Mouse (Mus musculus): ENCODE data around the gene Slc5a2.

Slc5a2 gene

DNA sequence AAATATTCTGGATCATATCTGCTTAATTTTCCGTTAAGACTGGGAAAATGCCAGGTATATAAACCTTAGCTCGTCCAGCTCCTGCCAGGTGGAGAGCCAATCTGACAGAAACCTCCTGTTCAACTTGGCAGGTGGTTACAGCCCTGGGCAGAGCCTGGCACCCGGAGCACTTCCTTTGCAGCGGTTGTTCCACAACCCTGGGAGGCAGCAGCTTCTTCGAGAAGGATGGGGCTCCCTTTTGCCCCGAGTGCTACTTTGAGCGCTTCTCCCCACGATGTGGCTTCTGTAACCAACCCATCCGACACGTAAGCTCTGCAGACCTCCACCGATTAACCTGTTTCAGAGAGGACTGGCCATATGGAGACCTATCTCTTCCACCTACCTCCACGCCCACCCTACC is 13.5 kb upstream of the Slc5a2 start:
- no peak for DNase-seq (ENCODE audit: low spot score)

DNA sequence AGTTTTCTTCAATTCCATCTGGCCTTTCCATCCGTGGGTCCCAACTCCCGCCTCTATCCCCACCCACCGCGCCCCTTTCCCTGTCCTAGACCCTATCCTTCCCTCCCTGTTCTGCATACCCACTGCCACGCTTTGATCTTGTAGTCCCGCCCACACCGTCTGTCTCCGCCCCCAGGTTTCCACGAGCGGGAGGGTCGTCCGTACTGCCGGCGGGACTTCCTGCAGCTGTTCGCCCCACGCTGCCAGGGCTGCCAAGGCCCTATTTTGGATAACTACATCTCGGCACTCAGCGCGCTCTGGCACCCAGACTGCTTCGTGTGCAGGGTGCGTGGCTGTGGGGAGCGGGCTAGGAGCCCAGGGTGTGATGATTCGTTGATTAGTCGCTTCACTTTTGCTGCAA is 12.8 kb upstream of the Slc5a2 start:
- DNase-seq (ENCODE audit: low spot score): peak; percentile 41

DNA sequence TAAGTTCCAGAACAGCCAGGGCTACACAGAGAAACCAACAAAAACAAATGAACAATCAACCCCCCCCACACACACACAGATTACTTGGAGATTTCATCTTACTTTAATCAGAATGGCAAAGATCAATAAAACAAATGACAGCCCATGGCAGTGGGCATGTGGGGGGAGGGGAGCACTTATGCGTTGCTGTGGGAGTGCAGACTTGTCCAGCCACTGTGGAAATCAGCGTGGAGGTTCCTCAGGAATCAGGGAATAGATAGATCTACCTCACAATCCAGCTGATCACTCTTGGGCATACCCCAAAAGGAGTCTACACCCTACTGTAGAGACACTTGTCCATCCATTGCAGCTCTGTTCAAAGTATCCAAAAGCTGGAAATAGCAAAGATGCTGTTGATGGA is 10.5 kb upstream of the Slc5a2 start:
- DNase-seq (ENCODE audit: low spot score): no peak

DNA sequence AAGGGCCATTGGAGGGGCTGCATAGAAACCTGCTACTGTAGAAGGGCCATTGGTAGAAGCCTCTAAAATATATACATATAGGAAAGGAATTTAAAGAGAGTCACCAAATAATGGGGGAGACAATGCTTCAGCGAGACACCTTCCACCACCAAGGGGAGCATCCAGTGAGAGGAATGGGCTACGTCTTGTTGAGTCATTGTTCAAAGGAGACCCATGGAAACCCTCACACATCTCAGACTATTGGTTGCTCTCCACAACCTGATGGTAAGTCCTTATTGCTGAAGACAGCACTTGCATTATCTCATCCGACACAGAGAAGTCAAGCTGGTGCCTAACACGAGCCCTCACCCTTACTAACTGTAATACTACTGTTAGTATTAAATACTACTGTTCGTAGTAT is 9.7 kb upstream of the Slc5a2 start:
- no peak for DNase-seq (ENCODE audit: low spot score)

DNA sequence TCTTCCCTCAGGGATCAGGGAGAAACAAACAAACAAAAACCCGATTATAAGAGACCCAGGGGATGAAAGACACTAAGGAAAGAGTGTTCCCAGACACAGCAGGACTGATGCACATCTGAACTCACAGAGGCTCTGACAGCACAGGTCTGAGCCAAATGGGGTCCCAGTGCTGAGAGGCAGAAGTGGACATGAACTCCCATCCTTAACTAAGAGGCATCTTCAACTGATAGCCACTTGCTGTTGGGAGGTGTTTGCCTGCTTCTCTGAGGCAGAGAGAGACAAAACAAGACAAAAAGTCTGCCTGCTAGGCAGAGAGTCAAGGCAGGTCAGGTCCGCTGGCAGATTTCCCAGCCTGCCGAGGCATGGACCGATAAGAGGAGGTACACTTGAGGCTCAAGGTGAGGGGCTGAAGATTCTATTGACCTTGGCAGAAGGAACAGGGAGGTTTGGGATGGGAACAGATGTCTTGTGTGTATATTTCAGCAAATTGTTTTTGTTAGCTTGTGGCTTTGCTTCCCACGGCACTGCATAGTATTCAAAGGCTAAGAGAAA is 8.6 kb upstream of the Slc5a2 start:
- no peak for DNase-seq (ENCODE audit: low spot score)

DNA sequence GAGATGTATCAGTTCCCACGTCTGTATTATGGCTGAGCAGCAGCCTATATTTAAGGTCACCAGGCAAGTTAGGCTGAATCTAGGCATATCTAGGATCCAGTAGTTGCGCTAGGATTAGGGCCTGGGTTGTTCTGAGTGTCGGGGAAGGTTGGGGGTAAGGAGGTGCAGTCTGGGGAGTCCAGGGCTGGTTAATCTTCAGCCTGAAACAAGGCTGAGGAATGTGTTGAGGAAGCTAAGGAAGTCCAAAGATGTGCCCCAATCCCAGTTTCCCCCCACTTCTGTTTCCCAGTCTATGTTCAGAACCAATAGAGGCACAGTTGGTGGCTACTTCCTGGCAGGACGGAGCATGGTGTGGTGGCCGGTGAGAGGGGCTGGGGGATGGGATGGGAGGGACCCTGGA is 599 bp downstream of the Slc5a2 start:
- DNase-seq (ENCODE audit: low spot score): no peak

DNA sequence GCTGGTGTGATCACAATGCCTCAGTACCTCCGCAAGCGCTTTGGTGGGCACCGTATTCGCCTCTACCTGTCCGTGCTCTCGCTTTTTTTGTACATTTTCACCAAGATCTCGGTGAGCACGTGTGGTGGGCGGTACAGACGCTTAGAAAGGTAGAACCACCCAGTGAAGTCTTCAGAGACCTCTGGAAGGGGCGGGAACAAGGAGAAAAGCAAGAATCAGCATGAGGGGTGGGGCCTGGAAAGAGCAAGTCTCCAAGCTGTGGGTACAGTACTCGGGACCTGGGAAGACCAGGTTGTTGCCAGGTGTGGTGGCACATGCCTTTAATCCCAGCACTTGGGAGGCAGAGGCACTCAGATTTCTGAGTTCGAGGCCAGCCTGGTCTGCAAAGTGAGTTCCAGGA is 1.9 kb downstream of the Slc5a2 start:
- no peak for DNase-seq (ENCODE audit: low spot score)

DNA sequence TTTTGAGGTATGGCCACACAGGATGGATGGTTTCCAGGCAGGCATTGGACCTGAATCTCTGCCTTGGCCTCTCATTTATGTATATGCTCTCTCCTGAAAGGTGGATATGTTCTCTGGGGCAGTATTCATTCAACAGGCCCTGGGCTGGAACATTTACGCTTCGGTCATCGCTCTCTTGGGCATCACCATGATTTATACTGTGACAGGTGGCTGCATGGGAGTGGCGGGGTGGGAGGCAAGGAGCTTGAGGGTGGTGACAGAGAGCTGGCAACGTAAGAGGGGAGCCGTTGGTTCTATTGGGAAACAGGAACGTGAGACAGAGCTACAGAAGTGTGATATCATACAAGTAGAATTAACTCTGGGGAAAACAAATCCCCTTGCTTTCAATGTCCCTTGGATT is 2.4 kb downstream of the Slc5a2 start:
- DNase-seq (ENCODE audit: low spot score): no peak

DNA sequence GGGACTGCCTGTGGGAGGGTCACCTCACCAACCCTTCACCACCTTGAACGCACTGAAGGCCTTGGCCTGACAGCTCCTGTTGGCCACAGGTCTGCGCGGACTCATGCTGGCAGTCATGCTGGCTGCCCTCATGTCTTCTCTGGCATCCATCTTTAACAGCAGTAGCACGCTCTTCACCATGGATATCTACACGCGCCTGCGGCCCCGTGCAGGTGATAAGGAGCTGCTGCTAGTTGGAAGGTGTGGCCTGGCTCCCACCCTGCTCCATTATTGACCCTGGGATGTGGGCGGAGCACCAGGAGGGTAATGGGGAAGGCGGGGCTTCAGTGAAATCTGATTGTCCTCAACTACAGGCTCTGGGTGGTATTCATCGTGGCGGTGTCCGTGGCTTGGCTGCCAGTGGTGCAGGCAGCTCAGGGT is 5.0 kb downstream of the Slc5a2 start:
- DNase-seq (ENCODE audit: low spot score): no peak

DNA sequence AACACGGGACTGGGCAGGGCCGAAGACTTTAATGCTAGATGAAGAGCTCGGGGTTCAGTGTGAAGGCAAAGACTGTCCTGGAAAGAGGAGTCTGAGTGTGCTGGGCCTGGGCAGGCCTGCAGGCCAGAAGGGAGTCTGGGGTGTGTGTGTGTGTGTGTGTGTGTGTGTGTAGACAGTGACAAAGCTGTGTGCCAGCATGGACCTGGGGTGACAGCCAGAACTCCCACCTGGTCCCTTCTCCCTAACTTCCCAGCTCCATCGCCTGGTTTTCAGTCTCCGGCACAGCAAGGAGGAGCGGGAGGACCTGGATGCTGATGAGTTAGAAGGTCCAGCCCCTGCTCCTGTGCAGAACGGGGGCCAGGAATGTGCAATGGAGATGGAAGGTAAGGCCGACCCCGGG is 6.0 kb downstream of the Slc5a2 start:
- no peak for DNase-seq (ENCODE audit: low spot score)

DNA sequence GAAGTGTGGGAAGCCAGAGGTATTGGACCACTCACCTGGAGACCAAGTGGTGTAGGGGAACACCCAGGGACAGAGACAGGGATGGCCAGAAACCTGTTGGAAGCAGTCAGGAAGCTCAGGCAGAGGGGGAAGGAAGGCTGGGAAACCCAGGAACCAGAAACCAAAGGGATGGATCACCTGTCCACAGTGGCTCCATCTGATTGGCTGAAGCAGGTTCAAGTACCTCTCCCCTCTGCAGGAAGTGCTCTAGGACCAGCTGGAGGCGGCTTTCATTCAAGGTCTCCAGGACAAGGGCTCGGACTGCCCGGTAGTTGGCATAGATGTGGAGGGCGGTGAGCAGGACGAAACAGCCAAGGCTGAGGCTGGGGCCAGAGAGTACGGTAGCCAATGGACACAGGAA is 10.6 kb downstream of the Slc5a2 start:
- DNase-seq (ENCODE audit: low spot score): no peak

DNA sequence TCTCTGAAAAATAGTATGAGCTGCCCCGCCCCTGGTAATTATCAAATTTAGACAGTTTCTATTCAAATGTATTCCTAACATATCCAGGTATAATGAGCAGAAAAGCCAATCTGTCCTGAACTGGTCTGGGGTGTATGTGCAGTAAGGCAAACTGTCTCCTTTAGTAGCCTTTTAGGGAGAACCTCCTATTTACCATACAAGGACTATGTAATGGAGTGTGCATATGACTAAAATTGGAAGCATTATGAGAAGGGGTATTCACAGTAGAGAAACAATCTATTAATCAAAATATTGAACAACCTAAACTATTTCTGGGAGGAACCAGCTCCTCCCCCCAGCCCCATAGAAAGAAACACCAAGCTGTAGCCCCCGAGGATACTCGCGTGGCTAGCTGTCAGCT is 14.3 kb downstream of the Slc5a2 start:
- DNase-seq (ENCODE audit: low spot score): no peak

DNA sequence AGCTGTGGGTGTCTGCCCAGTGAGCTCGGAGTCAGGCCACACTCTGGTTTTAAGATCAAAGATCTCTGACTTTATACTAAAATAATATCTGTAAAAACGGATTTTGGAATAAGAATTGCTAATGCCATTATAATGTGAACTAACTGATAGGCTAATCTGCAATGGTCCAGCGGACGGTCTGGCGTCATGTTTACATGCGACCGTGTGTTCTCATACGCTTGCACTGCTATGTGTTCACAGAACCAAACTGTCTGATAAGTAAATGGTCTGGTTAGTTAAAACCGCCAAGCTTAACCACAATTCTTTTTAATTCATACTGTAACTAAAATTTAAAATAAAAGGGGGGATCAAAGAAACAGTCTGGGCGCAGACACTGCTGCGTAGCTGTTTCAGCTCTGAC is 16.3 kb downstream of the Slc5a2 start:
- DNase-seq (ENCODE audit: low spot score): no peak

DNA sequence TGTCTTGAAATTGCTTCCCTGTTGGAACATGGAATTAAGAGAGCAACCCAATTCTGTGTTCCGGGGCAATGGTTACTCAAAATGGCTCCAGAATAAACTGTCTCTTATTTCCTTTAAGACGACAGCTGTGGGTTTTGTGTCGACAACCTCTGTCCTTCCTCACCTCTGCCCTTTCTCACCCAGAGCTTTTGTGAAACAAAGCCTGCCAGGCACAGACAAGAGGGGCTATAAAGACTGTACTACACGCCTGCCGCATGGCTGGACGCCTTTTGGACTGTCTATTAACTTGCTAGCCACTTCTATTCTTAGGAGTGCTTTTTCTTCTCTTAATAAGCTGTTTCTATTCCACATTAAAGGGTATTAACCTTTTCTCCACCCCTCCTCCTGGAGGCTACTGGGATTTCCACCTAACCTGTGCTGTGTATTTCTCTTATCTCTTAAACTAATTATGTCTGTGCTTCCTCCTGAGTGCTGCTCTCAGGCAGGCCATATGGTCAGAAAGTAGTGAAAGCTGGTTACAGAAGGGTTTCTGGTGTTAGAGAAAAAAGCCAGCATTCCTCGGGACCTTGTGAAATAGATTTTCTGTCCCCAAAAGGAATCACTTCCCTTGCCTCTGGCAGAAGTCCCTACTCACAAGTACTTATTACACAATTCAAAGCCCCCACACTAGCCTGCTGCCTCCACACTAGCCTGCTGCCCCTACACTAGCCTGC is 17.2 kb downstream of the Slc5a2 start:
- DNase-seq (ENCODE audit: low spot score): peak; percentile 26

DNA sequence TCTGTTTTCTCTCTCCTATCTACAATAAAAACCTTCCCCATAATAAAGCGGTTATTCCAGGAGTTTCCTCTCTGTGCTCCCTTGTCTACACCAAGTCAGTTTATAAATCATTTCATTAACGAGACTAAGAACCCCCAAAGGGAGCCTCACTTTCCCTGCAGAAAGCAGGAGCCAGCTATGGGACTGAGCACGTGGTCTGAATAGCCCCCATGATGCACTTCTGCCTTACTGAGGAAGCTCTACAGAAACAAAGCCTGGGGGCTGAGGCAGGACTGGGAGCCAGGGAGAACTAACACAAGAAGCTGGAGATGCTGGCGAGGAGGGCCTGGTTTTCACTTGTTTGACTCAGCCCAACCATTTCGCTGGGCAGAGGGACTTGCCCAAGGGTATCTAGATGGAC is 18.6 kb downstream of the Slc5a2 start:
- DNase-seq (ENCODE audit: low spot score): no peak

DNA sequence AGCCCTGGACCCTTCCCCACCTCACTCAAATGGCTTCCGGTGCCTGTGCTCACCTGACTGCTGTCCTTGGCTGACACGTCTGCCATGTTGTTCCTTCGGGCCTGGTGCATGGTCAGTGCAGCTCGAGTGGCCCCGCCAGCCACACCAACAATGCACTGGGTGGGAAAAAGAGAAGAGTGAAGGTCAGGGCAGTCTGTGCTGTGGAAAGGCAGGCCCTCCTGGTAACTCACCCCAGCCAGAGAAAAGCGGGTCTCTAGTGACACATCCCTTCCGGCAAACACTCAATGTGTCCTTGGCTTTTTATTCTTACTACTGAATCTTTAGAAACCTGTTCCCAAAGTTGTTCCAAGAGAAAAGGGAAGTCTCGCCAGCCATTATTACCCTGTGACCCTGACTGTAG is 19.6 kb downstream of the Slc5a2 start:
- no peak for DNase-seq (ENCODE audit: low spot score)

DNA sequence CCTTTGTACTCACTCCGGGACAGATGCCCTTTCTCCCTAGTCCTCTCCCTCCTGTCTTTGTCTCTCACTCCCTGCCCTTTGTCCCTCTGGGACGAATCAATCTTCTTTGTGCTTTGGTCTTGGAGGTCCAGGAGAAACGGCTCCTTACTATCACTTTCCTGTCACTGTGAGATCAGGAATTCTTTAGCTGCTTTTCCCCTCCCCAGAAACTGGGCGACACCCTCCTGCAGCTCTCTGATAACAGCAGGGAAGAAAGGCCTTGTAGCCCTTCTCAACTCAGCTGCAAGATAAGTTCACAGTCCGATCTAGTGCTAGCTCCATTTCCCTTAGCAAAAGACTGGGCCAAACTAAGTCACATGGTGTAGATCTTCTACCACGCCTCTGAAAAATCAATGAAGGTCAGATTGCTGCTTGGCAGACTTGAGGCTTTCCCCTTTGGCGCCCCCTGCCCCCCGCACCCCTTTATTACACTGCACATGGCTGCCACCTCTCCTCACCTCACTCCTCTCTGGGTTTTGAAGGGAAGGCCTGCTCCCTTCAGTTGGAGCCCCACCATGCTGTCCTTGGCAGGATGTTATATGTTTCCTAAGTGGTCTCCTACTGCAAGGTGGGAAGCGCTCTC is 23.6 kb downstream of the Slc5a2 start:
- no peak for DNase-seq (ENCODE audit: low spot score)

DNA sequence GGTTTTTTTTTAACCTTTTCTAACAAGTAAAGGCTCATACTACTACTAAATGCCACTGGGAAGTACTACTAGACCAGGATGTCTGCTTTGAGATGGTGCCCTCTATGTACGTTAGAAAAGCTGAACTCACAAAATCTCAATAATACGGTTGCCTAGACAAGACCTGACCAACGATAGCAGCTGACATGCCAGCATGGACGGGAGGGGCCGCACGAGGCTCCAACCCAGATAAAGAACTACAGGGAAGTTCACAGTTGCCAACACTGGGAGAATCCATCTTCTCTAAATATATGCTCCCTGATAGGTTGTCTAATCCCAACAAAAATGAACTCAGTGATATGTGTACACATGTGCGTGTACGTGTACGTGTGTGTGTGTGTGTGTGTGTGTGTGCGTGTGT is 29.3 kb downstream of the Slc5a2 start:
- no peak for DNase-seq (ENCODE audit: low spot score)

DNA sequence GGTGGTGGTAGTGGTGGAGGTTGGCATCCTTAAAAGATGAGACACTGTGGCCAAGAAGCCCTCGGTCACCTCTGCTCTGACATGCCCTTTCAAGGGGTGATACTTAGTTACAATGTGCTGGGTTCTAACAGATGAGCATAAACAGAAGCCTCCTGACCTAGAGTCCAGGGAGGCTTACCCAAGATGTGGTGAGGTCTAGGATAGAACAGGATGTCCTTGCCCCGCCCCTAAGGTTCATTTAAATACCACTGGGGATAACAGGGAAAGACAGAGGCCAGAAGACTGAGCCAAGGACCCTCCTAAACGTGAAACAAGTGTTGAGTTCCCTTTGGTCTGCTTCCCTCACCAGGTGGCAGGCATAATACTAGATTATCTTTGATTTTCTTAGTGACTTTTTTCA is 31.1 kb downstream of the Slc5a2 start:
- DNase-seq (ENCODE audit: low spot score): no peak

DNA sequence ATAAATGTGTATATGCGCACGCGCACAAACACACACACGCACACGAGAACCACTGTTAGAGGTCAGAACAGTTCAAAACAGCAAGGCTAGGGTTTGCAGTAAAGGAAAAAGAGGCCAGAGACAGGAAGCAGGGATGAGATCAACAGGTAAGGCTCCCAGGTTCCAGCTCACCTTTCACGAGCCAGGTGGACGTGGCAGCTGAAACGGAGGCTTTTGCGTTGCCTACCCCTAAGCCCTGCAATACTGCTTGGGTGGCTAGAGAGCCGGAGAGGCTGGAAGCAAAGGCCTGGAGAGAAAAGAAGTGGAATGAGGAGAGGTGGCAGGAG is 31.8 kb downstream of the Slc5a2 start:
- no peak for DNase-seq (ENCODE audit: low spot score)

DNA sequence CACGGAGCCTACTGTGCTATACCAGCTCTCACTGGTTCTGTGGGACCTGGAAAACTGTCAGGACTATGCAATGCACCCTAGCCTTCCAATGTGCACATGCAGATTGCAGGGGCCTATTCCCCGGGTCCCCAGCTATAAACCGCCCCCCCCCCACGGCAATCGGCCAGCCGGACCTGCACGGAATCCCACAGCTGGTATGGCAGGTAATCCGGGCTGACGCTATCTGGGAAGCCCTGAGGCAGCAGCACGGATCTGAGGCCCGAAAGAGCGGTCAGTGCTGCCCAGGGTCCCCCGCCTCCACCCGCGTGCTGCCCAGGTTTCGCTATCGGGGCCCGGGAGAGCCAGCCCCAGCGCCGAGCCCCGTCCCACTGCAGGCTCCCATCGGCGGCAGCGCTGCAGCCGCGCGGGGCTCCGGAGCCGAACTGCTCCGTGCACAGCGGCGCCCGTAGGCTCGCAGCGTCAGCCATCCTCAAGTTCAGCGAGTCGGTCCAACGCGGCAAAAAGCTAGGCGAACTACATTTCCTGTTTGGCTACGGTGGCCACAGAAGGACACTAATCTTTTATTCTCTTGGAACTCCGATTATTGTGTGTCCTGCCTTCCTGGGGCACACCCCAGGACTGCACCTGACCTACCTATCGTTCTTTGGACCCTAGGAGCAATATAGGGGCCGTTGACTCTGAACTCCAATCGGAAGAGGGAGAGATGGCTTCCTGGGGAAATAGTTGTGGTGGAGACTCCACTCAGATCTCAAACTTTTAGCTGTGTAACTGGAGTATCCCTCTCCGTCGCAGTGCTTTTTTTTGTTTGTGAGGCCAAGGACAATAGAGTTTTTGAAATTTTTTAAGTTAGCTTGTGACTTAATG is 32.4 kb downstream of the Slc5a2 start, which contains the start of gene BC017158:
Gene BC017158, minus strand, starts transcription at position 554 of the 864 bp plus-strand sequence.
- DNase-seq (ENCODE audit: low spot score): peak; percentile 81

DNA sequence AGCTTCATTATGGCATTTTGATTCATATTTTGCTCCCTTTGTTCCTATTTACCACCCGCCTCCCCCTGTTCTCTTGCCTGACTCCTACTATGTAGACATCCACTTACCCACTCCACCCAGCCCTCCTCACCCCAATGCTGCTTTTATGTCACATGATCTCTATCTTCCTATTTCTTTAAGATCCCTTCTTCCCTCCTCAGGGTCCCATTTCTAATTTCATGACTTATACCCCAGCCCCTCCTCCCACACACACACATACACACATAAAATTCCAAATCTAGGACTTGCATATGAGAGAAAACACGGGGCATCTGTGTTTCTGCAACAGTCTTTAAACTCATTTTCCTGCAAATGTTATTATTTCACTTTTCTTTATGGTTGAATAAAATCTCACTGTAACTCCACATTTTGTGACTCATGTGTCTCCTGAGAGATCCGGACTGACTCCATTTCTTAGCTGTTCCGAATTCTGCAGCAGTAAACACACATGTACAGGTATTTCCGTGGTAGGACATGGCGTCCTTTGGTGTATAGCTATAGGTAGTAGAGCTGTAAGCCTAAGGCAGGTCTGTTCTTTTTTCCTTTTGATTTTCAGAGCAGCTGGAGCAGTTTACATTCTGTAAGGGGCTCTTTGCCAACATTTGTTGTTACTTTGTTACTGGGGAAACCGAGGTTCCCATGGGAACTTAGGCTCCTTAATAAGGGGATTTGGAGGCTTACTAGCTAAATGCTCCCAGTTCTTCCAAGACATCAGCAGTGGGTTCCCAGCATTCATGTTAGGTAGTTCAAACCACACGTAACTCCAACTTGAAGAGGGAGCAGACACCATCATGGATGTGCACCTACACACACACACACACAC is 33.3 kb downstream of the Slc5a2 start:
- DNase-seq (ENCODE audit: low spot score): peak; percentile 13

Measured in retina, embryonic 14.5 days (tissue).